Mouse (Mus musculus) hindbrain, embryonic 11.5 days (tissue): ENCODE results near the gene Ldb1. TPM values are rescaled to one million over a fixed set of nuclear protein-coding genes. Genes with fewer than 3 reads are reported as not detected.

Source experiments
- ATAC-seq: fragments of 200-750 bp; cut with Nextera tagmentation; 2 replicates; pipeline ENCODE4 v1.8.0; 2017; ENCODE audit warnings: mild to moderate bottlenecking, moderate TSS enrichment, moderate library complexity; ENCODE audit not compliant: low FRiP score
- DNase-seq: peaks from one replicate; pipeline ENCODE4 v3.0.0-alpha.2; 2015; ENCODE audit warnings: low spot score
- H3K27ac ChIP-seq: fragments of 300-500 bp; sonication (generic); 2 replicates; pipeline ENCODE4 v1.5.1; 2014; ENCODE audit warnings: mild to moderate bottlenecking, low read depth, low read length
- H3K27me3 ChIP-seq: fragments of 300-500 bp; sonication (generic); 2 replicates; pipeline ENCODE4 v1.6.1; 2014; ENCODE audit warnings: mild to moderate bottlenecking, low read length, moderate library complexity, mixed read lengths; ENCODE audit not compliant: control insufficient read depth, insufficient read depth
- H3K36me3 ChIP-seq: fragments of 300-500 bp; sonication (generic); 2 replicates; pipeline ENCODE4 v1.6.1; 2014; ENCODE audit warnings: mild to moderate bottlenecking, low read length, moderate library complexity, mixed read lengths; ENCODE audit not compliant: control insufficient read depth, insufficient read depth
- H3K4me1 ChIP-seq: fragments of 300-500 bp; sonication (generic); replicated peaks from 2 replicates; pipeline ENCODE4 v1.6.1; 2014; ENCODE audit warnings: low read length, mixed read lengths; ENCODE audit not compliant: control insufficient read depth, insufficient read depth
- H3K4me2 ChIP-seq: fragments of 300-500 bp; sonication (generic); replicated peaks from 2 replicates; pipeline ENCODE4 v1.6.1; 2014; ENCODE audit warnings: mild to moderate bottlenecking, low read depth, low read length
- H3K4me3 ChIP-seq: fragments of 300-500 bp; sonication (generic); 2 replicates; pipeline ENCODE4 v1.5.1; 2014; ENCODE audit warnings: low read depth, low read length
- H3K9ac ChIP-seq: fragments of 300-500 bp; sonication (generic); 2 replicates; pipeline ENCODE4 v1.6.1; 2014; ENCODE audit warnings: low read depth, low read length
- H3K9me3 ChIP-seq: fragments of 300-500 bp; sonication (generic); 2 replicates; pipeline ENCODE4 v1.6.1; 2016; ENCODE audit warnings: low read length; ENCODE audit not compliant: control insufficient read depth
- WGBS: fragments of 180-500 bp; shearing (Covaris S2); extraction: QIAGEN DNeasy Blood & Tissue Kit; methylation state at CpG from one replicate; pipeline ENCODE4 v1.1.7; 2014; 5-methylcytosine and 5-hydroxymethylcytosine counted together
- polyA plus RNA-seq: library from polyadenylated mRNA; unstranded; fragments of >200 nt; fragmentation: Nextera tagmentation; extraction: Ambion mirVana; gene quantifications from 2 replicates; pipeline ENCODE4 v1.2.1, GENCODE M21; 2014

The Ldb1 gene
- polyA plus RNA-seq, 1 experiment from 2014 or later, result 95.8 TPM

DNA sequence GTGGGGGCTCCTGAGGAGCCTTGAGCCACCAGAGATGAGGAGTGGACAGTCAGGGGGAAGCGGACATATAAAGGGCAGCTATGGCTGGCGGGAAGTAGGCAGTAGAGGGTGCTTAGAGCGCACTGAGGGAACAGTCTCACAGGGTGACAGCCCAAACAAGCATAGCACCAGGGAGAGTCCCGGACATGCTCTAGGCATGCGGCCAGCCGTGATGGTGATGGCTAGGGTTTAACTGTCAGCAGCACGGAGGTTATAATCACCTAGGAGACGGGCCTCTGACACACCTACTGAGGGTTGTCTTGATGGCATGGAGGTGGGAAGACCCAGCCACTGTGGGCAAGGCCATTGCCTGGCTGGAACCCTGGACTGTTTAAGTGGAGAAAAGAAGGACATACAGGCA is 18.4 kb downstream of the Ldb1 start:
- Histone ChIP-seq H3K27ac (no peak overlapping the region), H3K36me3 (0 out of 2 replicates have a peak, but pooled peaks cover under 1% of the 10 kb centered on the region), H3K4me2 (no peak overlapping the region), H3K9ac (no peak overlapping the region), H3K4me3 (no peak overlapping the region), H3K4me1 (no peaks in the 10 kb centered on the region), H3K27me3 (no peaks in the 10 kb centered on the region), H3K9me3 (no peaks in the 10 kb centered on the region)
- WGBS, result 74% methylated on average over 8 of the region's 8 CpGs
- ATAC-seq (no peak), DNase-seq (no peak)

DNA sequence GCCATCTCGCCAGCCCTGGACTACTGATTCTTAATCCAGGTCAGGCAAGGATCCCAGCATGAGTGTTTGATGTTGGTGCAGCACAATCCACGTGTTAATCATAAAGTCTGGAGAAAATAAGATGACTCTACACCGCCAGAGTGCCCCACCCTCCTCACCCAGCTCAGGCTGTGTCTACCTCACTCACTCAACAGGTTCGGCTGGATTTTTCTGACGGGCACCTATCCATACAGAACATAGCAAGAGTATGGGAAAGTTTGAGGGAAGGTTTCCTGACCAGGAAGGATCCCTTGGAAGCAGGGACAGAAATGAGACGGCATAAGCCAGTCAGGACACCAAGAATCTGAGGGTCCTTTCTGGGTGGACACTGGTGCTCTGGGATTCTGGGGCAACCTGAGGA is 20.1 kb downstream of the Ldb1 start:
- H3K36me3 ChIP-seq, result no peaks in the 10 kb centered on the region
- H3K9me3 ChIP-seq, result no peaks in the 10 kb centered on the region
- no peak for DNase-seq
- no peak overlapping the region for H3K27ac ChIP-seq
- ATAC-seq, result no peak
- H3K9ac ChIP-seq, result no peak overlapping the region
- no peaks in the 10 kb centered on the region for H3K27me3 ChIP-seq
- H3K4me2 ChIP-seq, result no peak overlapping the region
- H3K4me1 ChIP-seq, result no peaks in the 10 kb centered on the region
- WGBS, result 82% methylated on average over 6 of the region's 6 CpGs
- no peak overlapping the region for H3K4me3 ChIP-seq

DNA sequence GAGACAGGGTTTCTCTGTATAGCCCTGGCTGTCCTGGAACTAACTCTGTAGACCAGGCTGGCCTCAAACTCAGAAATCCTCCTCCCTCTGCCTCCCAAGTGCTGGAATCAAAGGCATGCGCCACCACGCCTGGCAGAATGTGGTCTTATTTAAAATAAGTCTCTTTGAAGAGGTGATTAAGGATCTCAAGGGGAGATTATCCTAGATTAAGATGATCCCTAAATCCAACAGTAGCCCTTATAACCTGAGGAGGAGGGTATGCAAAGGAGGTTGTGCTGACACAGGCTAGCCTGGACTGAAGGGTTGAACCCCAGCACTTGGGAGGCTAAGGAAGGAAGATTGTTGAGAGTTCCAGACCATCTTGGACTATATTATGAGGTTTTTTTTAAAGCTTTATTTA is 29.0 kb downstream of the Ldb1 start:
- DNase-seq, result no peak
- no peak overlapping the region for H3K27ac ChIP-seq
- H3K9me3 ChIP-seq, result no peaks in the 10 kb centered on the region; the same call in 1 of the 2 replicates
- H3K9ac ChIP-seq, result no peak overlapping the region
- no peaks in the 10 kb centered on the region for H3K4me1 ChIP-seq
- H3K36me3 ChIP-seq, result no peaks in the 10 kb centered on the region
- 71% methylated on average over 2 of the region's 2 CpGs for WGBS
- no peaks in the 10 kb centered on the region for H3K27me3 ChIP-seq
- H3K4me3 ChIP-seq, result no peak overlapping the region
- no peak overlapping the region for H3K4me2 ChIP-seq
- no peak for ATAC-seq

GRCm38 (mm10) chr19:46014572-46015178 is 30.3 kb downstream of the Ldb1 start:
- H3K4me2 ChIP-seq, result no peak overlapping the region
- H3K9me3 ChIP-seq, result no peaks in the 10 kb centered on the region; the same call in 1 of the 2 replicates
- DNase-seq, result peak; percentile 93
- no peaks in the 10 kb centered on the region for H3K36me3 ChIP-seq
- no peak overlapping the region for H3K27ac ChIP-seq
- no peaks in the 10 kb centered on the region for H3K4me1 ChIP-seq
- H3K9ac ChIP-seq, result no peak overlapping the region
- H3K27me3 ChIP-seq, result no peaks in the 10 kb centered on the region
- ATAC-seq, result no peak
- 43% methylated on average over 12 of the region's 12 CpGs for WGBS
- H3K4me3 ChIP-seq, result no peak overlapping the region

DNA sequence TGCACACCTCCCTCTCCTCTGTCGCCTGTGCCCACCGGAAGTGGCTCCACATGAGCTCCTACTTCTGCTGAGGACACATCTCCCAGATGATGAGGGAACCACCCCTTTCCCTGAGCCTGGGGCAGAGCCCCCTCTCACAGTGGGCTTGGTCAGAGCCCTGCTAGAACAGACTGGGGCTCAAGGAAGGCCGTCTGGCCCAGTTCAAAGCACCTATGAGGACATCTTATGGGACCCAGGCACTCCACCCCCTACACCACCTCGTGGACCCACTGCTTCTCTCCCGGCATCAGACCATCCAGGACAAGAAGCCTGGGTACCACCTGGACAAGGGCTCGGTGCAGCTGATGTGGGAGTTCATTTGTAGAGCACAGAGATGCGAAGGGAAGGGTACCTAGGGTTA is 39.3 kb downstream of the Ldb1 start:
- ATAC-seq, result no peak
- Histone ChIP-seq H3K27ac (no peak overlapping the region), H3K4me1 (no peaks in the 10 kb centered on the region), H3K9me3 (no peaks in the 10 kb centered on the region), H3K4me2 (no peak overlapping the region), H3K9ac (no peak overlapping the region), H3K36me3 (no peaks in the 10 kb centered on the region), H3K27me3 (peaks cover 4% of the 10 kb centered on the region; the same call in 1 of the 2 replicates), H3K4me3 (no peak overlapping the region)
- WGBS, result 90% methylated on average over 7 of the region's 7 CpGs
- DNase-seq, result no peak

DNA sequence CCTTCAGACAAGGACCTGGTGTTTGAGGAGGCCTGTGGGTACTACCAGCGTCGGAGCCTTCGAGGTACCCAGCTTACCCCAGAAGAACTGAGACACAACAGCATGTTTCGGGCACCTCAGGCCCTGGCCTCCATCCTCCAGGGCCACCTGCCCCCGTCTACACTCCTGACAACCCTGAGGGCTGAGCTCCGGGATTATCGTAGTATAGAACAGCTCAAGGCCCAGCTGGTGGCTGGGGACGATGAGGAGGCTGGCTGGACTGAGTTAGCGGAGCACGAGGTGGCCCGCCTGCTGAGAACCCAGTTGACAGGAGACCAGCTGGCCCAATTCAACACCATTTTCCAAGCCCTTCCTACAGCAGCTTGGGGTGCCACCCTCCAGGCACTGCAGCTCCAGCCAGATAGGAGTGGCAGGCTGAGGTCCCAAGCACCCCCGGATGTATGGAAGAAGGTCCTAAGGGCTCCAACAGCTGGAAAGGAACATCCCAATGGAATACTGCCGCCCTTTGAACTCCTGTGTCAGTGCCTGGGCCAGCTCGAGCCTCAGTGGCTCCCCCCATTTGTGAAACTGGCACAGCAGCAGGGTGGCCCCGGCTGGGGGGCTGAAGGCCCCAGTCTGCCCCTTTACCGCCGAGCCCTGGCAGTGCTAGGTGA is 40.1 kb downstream of the Ldb1 start:
- 77% methylated on average over 17 of the region's 17 CpGs for whole genome bisulfite sequencing
- Histone ChIP-seq H3K4me3 (no peak overlapping the region), H3K27me3 (peaks cover 4% of the 10 kb centered on the region; the same call in 1 of the 2 replicates), H3K4me1 (no peaks in the 10 kb centered on the region), H3K9ac (no peak overlapping the region), H3K9me3 (no peaks in the 10 kb centered on the region), H3K4me2 (no peak overlapping the region), H3K36me3 (no peaks in the 10 kb centered on the region), H3K27ac (no peak overlapping the region)
- DNase-seq (no peak), ATAC-seq (no peak)

GRCm38 (mm10) chr19:46003371-46004226 is 41.4 kb downstream of the Ldb1 start, which contains the start of gene Hps6:
TSS of gene Hps6 (plus strand) at chr19:46003508.
- no peaks in the 10 kb centered on the region for H3K36me3 ChIP-seq
- H3K27me3 ChIP-seq, result peaks cover 4% of the 10 kb centered on the region; the same call in 1 of the 2 replicates
- DNase-seq, result peak; percentile 81
- 2% methylated on average over 67 of the region's 70 CpGs for WGBS
- H3K9ac ChIP-seq, result peak within 1 kb of the TSS; percentile 64
- peak within 1 kb of the TSS; percentile 95 for H3K4me2 ChIP-seq
- peak within 1 kb of the TSS; percentile 58 for H3K4me3 ChIP-seq
- no peaks in the 10 kb centered on the region for H3K4me1 ChIP-seq
- H3K27ac ChIP-seq, result no peak within 1 kb of the TSS
- H3K9me3 ChIP-seq, result no peaks in the 10 kb centered on the region
- ATAC-seq, result peak; percentile 54

GRCm38 (mm10) chr19:46002279-46002678 is 42.7 kb downstream of the Ldb1 start:
- DNase-seq, result no peak
- no peak overlapping the region for H3K4me3 ChIP-seq
- 81% methylated on average over 9 of the region's 9 CpGs for WGBS
- H3K4me2 ChIP-seq, result no peak overlapping the region
- H3K27me3 ChIP-seq, result peaks cover 4% of the 10 kb centered on the region; the same call in 1 of the 2 replicates
- no peak overlapping the region for H3K27ac ChIP-seq
- no peaks in the 10 kb centered on the region for H3K4me1 ChIP-seq
- H3K9me3 ChIP-seq, result no peaks in the 10 kb centered on the region
- ATAC-seq, result no peak
- no peaks in the 10 kb centered on the region for H3K36me3 ChIP-seq
- no peak overlapping the region for H3K9ac ChIP-seq
